Comparison of ENCODE assay signal across 19 mouse cellular contexts in the genomic region with DNA sequence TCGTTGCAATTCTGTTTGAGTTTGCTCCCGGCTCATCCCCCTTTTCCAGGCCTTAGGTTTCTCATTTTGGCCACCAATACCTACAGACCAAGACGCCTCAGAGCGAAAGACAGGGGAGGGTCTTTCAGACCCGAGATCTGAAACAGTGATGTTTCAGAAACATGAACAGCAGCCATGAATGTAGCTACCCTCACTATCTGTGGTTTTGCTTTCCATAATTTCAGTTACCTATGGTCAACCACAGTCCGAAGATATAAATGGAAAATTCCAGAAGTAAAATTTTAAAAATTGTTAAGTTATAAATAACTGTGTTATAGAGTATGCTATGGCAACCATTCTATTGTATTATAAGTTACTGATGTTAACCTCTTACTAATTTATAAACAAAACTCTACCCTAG. TPM values are rescaled to one million over a fixed set of nuclear protein-coding genes. Genes with fewer than 3 reads are reported as not detected.
DNase-seq lines count a peak whose midpoint lies in the region; TF ChIP-seq lines count a peak whose summit lies in the region.
"Had no signal": no experiment of that assay in that cellular context is flagged by ENCODE, and none has a peak within 500 bp of the region (broad histone marks: within the 10 kb centered on the region; RNA-seq: fewer than 3 reads in every experiment).

No protein-coding gene starts in this region.

- peak; percentile 66; the same call in 1 of the 2 replicates for TF ChIP-seq EP300 in CH12.LX (IDR thresholded peaks at IDR 0.05; ENCODE audit: low read length)

- no peaks in the 10 kb centered on the region for H3K36me3 ChIP-seq in spleen, adult 2 months (ENCODE audit: control insufficient read depth, insufficient read depth, low read length)
- no peaks in the 10 kb centered on the region for H3K36me3 ChIP-seq in CH12.LX (replicated peaks in 1 of 2; ENCODE audit: control insufficient read depth in 1 of 2, insufficient read depth in 1 of 2, low read length in 1 of 2)
- H3K36me3 ChIP-seq: embryonic facial prominence, embryonic 10.5 days; embryonic facial prominence, embryonic 12.5 days; forebrain, embryonic 15.5 days; G1E had no signal

- WGBS in spleen, adult 2 months = 58% methylated on average over 6 of the region's 6 CpGs
- WGBS in bone marrow, adult 2 months = 64% methylated on average over 6 of the region's 6 CpGs

- H3K9me3 ChIP-seq in CH12.LX (replicated peaks; ENCODE audit: low read length) = no peaks in the 10 kb centered on the region
- H3K9me3 ChIP-seq: embryonic facial prominence, embryonic 10.5 days; embryonic facial prominence, embryonic 12.5 days; forebrain, embryonic 13.5 days; forebrain, embryonic 15.5 days had no signal

- no peak for TF ChIP-seq POLR2A in spleen, adult 2 months (IDR thresholded peaks at IDR 0.05; ENCODE audit: low read depth, low read length)
- TF ChIP-seq POLR2A in CH12.LX (IDR thresholded peaks at IDR 0.05; ENCODE audit: low read depth, low read length) = no peak
- no peak for TF ChIP-seq POLR2A in bone marrow, adult 2 months (IDR thresholded peaks at IDR 0.05; ENCODE audit: borderline replicate concordance, control insufficient read depth, low read depth, low read length)

- no peaks in the 10 kb centered on the region for H3K79me2 ChIP-seq in CH12.LX (replicated peaks; ENCODE audit: control insufficient read depth, extremely low read depth, insufficient read depth, poor library complexity, severe bottlenecking)

- TF ChIP-seq RAD21 in CH12.LX (IDR thresholded peaks at IDR 0.05; ENCODE audit: low read depth, low read length) = no peak

- no peak overlapping the region for H3K4me3 ChIP-seq in spleen, adult 2 months (ENCODE audit: extremely low read depth, insufficient read depth, insufficient read length)
- no peak overlapping the region for H3K4me3 ChIP-seq in CH12.LX (replicated peaks in 1 of 3; ENCODE audit: low read depth in 2 of 3, low read length in 2 of 3, poor library complexity in 1 of 3)
- H3K4me3 ChIP-seq in bone marrow, adult 2 months (replicated peaks; ENCODE audit: control insufficient read depth, low read depth, low read length) = no peak overlapping the region
- H3K4me3 ChIP-seq: embryonic facial prominence, embryonic 10.5 days; embryonic facial prominence, embryonic 12.5 days; forebrain, embryonic 13.5 days; forebrain, embryonic 15.5 days had no signal

- H3K4me1 ChIP-seq in spleen, adult 2 months (ENCODE audit: control insufficient read depth, insufficient read depth, insufficient read length) = peaks cover 49% of the 10 kb centered on the region
- peaks cover 37 to 75% of the 10 kb centered on the region in 2 experiments for H3K4me1 ChIP-seq in CH12.LX (ENCODE audit: control insufficient read depth in 1 of 2, insufficient read depth in 2 of 2)
- H3K4me1 ChIP-seq in bone marrow, adult 2 months (ENCODE audit: control insufficient read depth, insufficient read depth, low read length) = peaks cover 9% of the 10 kb centered on the region
- H3K4me1 ChIP-seq: embryonic facial prominence, embryonic 12.5 days; forebrain, embryonic 13.5 days; forebrain, embryonic 15.5 days had no signal

- no peak overlapping the region for H3K9ac ChIP-seq in CH12.LX (ENCODE audit: insufficient read depth, low read depth)
- H3K9ac ChIP-seq: embryonic facial prominence, embryonic 12.5 days; forebrain, embryonic 13.5 days; forebrain, embryonic 15.5 days; forebrain, postnatal 0 days had no signal

- in situ Hi-C loops in CH12.LX (cut with MboI; ENCODE audit: low pct_ligation_motif_present, low pct_unique_long_range_greater_than_20kb, low sequenced_read_pairs) = loop anchor here (5.0 to 10.0 kb wide), 2 partner anchors 37 to 79 kb away; no protein-coding TSS in a partner anchor

- no peak for DNase-seq in spleen, adult 2 months (ENCODE audit: low read depth in 1 of 2, low spot score in 2 of 2)
- DNase-seq in spleen, adult 12 weeks (ENCODE audit: low spot score) = no peak
- DNase-seq in CH12.LX (ENCODE audit: extremely low read depth) = no peak
- DNase-seq in layer of hippocampus, adult 18-20 months (ENCODE audit: low spot score in 2 of 2) = no peak
- DNase-seq: adrenal gland, adult 2 months; adrenal gland, postnatal 10 days; adrenal gland, postnatal 25 days; cerebellum, adult 11-12 months; cerebellum, adult 2 months; cerebellum, adult 9-10 months; cerebellum, postnatal 25 days; forebrain, postnatal 0 days had no signal

- no peak for TF ChIP-seq CTCF in spleen, adult 2 months (IDR thresholded peaks at IDR 0.05; ENCODE audit: extremely low read depth, insufficient read depth, insufficient read length, insufficient replicate concordance)
- no peak for TF ChIP-seq CTCF in CH12.LX (conservative IDR thresholded peaks at IDR 0.05 in 1 of 2, IDR thresholded peaks at IDR 0.05 in 1 of 2; ENCODE audit: low read depth in 2 of 2, low read length in 2 of 2)
- TF ChIP-seq CTCF in bone marrow, adult 2 months (IDR thresholded peaks at IDR 0.05; ENCODE audit: control insufficient read depth, insufficient read depth, low read length) = no peak

- dilution Hi-C loops in CH12.LX (cut with MboI; ENCODE audit: extremely low pct_ligation_motif_present, extremely low pct_unique_long_range_greater_than_20kb, low sequenced_read_pairs) = no loop called here

- H3K4me2 ChIP-seq in CH12.LX (ENCODE audit: insufficient read depth, low read depth, poor library complexity, severe bottlenecking) = peak overlapping the region; percentile 24; the same call in 1 of the 2 replicates
- H3K4me2 ChIP-seq: embryonic facial prominence, embryonic 12.5 days; forebrain, embryonic 13.5 days; forebrain, embryonic 15.5 days had no signal

- no peaks in the 10 kb centered on the region for H3K27me3 ChIP-seq in spleen, adult 2 months (ENCODE audit: control insufficient read depth, insufficient read depth, low read length)
- H3K27me3 ChIP-seq in CH12.LX (replicated peaks) = no peaks in the 10 kb centered on the region
- H3K27me3 ChIP-seq: embryonic facial prominence, embryonic 12.5 days; Patski had no signal

- peak overlapping the region; percentile 51 for H3K27ac ChIP-seq in spleen, adult 2 months (ENCODE audit: insufficient read depth, low read length)
- H3K27ac ChIP-seq in CH12.LX (ENCODE audit: insufficient read depth, low read depth) = no peak overlapping the region
- H3K27ac ChIP-seq in bone marrow, adult 2 months (ENCODE audit: control insufficient read depth, insufficient read depth, low read depth, low read length, poor library complexity) = peak overlapping the region; percentile 24; the same call in 1 of the 2 replicates
- H3K27ac ChIP-seq: embryonic facial prominence, embryonic 10.5 days; embryonic facial prominence, embryonic 12.5 days; forebrain, embryonic 13.5 days; forebrain, embryonic 15.5 days had no signal

TF ChIP-seq in CH12.LX, 34 proteins besides CTCF, POLR2A, EP300 and RAD21 (continues in another document):
- TF ChIP-seq MAX (IDR thresholded peaks at IDR 0.05; ENCODE audit: low read length) (no peak), POLR2AphosphoS2 (IDR thresholded peaks at IDR 0.05; ENCODE audit: low read depth, low read length) (no peak), JUND (conservative IDR thresholded peaks at IDR 0.05; ENCODE audit: low read depth, low read length) (0 out of 2 replicates have a peak, but pooled peaks have one; percentile 26), SMC3 (IDR thresholded peaks at IDR 0.05; ENCODE audit: low read depth, low read length) (no peak), IRF4 (IDR thresholded peaks at IDR 0.05; ENCODE audit: low read depth, low read length) (peak; percentile 67), MXI1 (IDR thresholded peaks at IDR 0.05; ENCODE audit: low read depth, low read length) (no peak), MEF2A (IDR thresholded peaks at IDR 0.05; ENCODE audit: borderline replicate concordance, low read depth, low read length) (peak; percentile 80), ELF1 (IDR thresholded peaks at IDR 0.05; ENCODE audit: low read depth, low read length) (no peak), ZMIZ1 (IDR thresholded peaks at IDR 0.05; ENCODE audit: low read depth, low read length) (no peak), TCF12 (IDR thresholded peaks at IDR 0.05; ENCODE audit: low read depth, low read length) (no peak; the same call in 1 of the 2 replicates), MAFK (IDR thresholded peaks at IDR 0.05; ENCODE audit: insufficient replicate concordance, low read length) (peak; percentile 71), ZC3H11A (IDR thresholded peaks at IDR 0.05; ENCODE audit: low read depth, low read length) (no peak), MYC (IDR thresholded peaks at IDR 0.05; ENCODE audit: low read depth, low read length) (no peak), GABPA (IDR thresholded peaks at IDR 0.05; ENCODE audit: insufficient replicate concordance, low read depth, low read length) (no peak), ZNF384 (IDR thresholded peaks at IDR 0.05; ENCODE audit: low read depth, low read length) (no peak), CHD1 (IDR thresholded peaks at IDR 0.05; ENCODE audit: low read depth, low read length) (no peak), RCOR1 (conservative IDR thresholded peaks at IDR 0.05; ENCODE audit: low read depth, low read length) (0 out of 2 replicates have a peak, but pooled peaks have one; percentile 35), MAZ (IDR thresholded peaks at IDR 0.05; ENCODE audit: low read depth, low read length) (no peak), NELFE (IDR thresholded peaks at IDR 0.05; ENCODE audit: low read depth, low read length) (no peak), CHD2 (IDR thresholded peaks at IDR 0.05; ENCODE audit: low read length) (peak; percentile 40; the same call in 1 of the 2 replicates), USF2 (conservative IDR thresholded peaks at IDR 0.05; ENCODE audit: low read depth, low read length) (no peak), USF1 (IDR thresholded peaks at IDR 0.05; ENCODE audit: low read depth, low read length) (no peak), TBP (conservative IDR thresholded peaks at IDR 0.05; ENCODE audit: low read depth, low read length) (no peak), E2F4 (IDR thresholded peaks at IDR 0.05; ENCODE audit: insufficient replicate concordance, low read depth, low read length) (no peak), HCFC1 (IDR thresholded peaks at IDR 0.05; ENCODE audit: low read depth, low read length) (0 out of 2 replicates have a peak, but pooled peaks have one; percentile 10), PAX5 (IDR thresholded peaks at IDR 0.05; ENCODE audit: low read length) (no peak), ETS1 (conservative IDR thresholded peaks at IDR 0.05; ENCODE audit: low read depth, low read length) (peak; percentile 21; the same call in 1 of the 2 replicates), UBTF (IDR thresholded peaks at IDR 0.05; ENCODE audit: low read depth, low read length) (no peak)

RNA-seq across cellular contexts. Expression of a gene that starts 20.6 kb away (rescaled TPM):
- polyA plus RNA-seq in spleen, adult 2 months (2012; rRNA removed) = 115 and 129 TPM in 2 replicates
- total RNA-seq in CH12.LX (2012; rRNA removed) (9.5 and 10.0 TPM in 2 replicates), CH12.LX (2014; rRNA removed) (23.5 and 23.7 TPM in 2 replicates)
- 17.8 and 19.8 TPM in 2 replicates for polyA plus RNA-seq in CH12.LX (2012; ENCODE audit: insufficient read length, low read depth)
- 23.5 and 34.5 TPM in 2 replicates for polyA plus RNA-seq in bone marrow, adult 2 months (2011; ENCODE audit: insufficient read depth, insufficient read length, low replicate concordance, missing spikeins)
- 1 to 10 TPM; 7.5 to 9.4 TPM for total RNA-seq in layer of hippocampus, adult 18-20 months (2021)
- polyA plus RNA-seq: G1E had no signal
